Mouse (Mus musculus) neutrophil, adult 5-6 weeks (primary cell): ENCODE measurements at regions not wholly inside any gene's neighbourhood (a gene's known extent, or its start where the extent isn't known, plus 50 kb on each side); places are given as distances from the start of the nearest gene placed in this dataset.

Experiments used
- ATAC-seq: fragments of 151-379, 151-347 bp; 2 replicates; pipeline ENCODE4 v1.8.0; 2017; ENCODE audit warnings: mild to moderate bottlenecking, moderate TSS enrichment; ENCODE audit not compliant: insufficient number of reproducible peaks, poor library complexity, low FRiP score, severe bottlenecking; ENCODE audit errors: extremely low read depth

DNA sequence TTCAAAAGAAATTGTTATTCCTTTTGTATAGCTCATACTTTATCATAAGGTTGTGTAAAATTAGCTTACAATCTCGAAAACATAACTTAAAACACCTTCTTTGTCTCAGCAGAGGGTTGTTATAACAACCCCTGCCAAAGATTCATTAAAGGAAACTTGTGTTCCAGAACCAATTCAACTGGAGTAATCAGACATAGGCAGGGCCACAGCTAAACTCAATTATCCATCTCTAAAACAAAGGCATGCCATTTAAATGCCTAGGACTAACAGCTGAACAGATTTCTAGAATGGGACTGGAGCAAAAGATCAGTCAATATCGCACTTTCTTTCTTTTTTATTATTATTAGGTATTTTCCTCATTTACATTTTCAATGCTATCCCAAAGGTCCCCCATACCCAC, 68.8 kb upstream of the Gbe1 start:
- no peak for ATAC-seq

DNA sequence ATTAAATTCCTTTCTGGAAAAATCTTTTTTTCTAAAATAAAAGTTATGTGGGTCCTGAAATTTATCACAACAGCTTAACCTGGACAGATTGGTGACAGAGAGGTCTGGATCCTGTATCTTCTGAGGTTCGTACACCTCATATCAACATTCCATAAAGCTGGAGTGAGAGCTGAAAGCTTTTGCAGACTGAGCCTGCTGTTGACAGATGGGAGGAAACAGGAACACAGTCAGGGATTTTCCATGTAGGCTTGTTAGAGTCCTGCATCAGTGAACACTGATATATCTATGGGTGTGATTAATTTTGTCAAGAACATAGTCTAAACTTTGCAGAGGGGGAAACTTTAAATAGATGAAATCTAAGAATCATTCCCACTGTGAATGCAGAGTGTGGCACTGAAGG, 54.4 kb upstream of the Gbe1 start:
- ATAC-seq = no peak

DNA sequence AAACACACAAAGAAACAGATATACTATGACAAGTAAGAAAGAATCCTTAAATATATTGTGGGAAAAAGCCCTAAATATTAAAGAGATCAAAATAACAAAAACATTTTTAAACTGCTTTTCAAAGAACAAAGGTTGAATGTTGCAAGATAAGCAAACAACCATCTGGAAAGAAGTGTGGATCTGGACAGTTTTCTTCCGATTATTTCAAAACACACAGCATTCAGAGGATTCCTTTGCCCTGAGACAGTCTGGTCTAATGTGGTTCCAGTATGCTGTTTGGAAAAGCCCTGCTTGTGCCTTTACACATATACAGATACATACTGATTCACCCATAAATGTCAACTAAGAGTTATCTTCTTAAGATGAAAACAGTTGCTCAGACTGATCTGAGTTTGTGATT, 53.6 kb upstream of the Gbe1 start:
- no peak for ATAC-seq
